Mouse (Mus musculus) kidney, adult 2 months (tissue): ENCODE measurements around the gene AI467606.

Experiments
- CTCF ChIP-seq: fragments of 200-500 bp; conservative IDR thresholded peaks from 2 replicates; pipeline ENCODE4 v1.5.1; 2011; ENCODE audit warnings: low read depth, mild to moderate bottlenecking, control low read depth, low read length, moderate library complexity, mixed read lengths; ENCODE audit not compliant: insufficient read depth, insufficient read length
- POLR2A ChIP-seq: fragments of 200-500 bp; IDR thresholded peaks from one replicate; pipeline ENCODE4 v1.6.1; 2011; ENCODE audit warnings: low read depth, low read length, control low read depth

- no peak for TF ChIP-seq POLR2A
- no peak for TF ChIP-seq CTCF
Observed at GRCm38 (mm10) chr7:127084794-127085193, 6.4 kb upstream of the AI467606 start.
